Mouse (Mus musculus) erythroblast, adult 5-6 weeks (primary cell): ENCODE results near the gene Usp32. TPM values are rescaled to one million over a fixed set of nuclear protein-coding genes. Genes with fewer than 3 reads are reported as not detected.
A peak's percentile ranks its signal among the peaks of the same experiment; 100 is the strongest.

Experiments
- ATAC-seq: replicated peaks from 2 replicates; pipeline ENCODE4 v1.8.0; 2016; ENCODE audit warnings: moderate number of reproducible peaks, mild to moderate bottlenecking, moderate TSS enrichment, inconsistent platforms; ENCODE audit not compliant: poor library complexity, low FRiP score, severe bottlenecking
- total RNA-seq, 2 experiments: library from RNA; stranded (forward) in 1 of 2; stranded (reverse) in 1 of 2; fragments of 150-400 nt in 1 of 2; fragments of 200-764, 138-1000 nt in 1 of 2; gene quantifications; 2 replicates each; pipeline versions ENCODE4 v1.2.3 to v1.2.4; 2015 to 2017; ENCODE audit warnings: low replicate concordance in 2 of 2

Gene Usp32
- total RNA-seq, 2 experiments from 2014 or later, result 367 to 512 TPM

DNA sequence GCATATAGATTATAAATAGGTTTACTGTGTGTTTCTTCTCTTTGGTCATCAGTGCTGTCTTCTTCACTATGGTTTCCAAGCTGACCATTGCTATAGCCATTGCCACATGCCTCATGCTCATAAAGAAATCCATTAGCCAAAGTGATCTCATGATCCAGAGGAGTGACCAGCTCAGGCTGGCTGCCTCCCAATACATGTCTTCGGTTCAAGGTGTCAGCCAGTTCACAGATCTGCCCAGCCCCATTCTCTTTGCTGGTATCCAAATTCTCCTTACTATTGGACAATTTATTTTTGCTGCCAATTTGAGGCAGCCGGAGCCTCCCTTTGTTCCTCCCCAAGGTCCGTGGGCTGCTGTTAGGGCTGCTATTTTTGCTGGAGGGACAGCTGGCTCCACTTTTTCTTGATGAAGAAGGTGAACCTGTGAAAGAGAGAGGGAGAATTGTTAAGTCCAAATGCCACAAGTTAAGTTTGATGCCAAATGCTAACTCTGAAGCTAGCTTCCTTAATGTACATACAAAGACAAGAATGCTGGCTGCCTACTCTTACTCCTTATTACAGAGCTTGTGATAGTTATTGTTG lies 151.5 kb downstream of the Usp32 start:
- no peak for ATAC-seq

DNA sequence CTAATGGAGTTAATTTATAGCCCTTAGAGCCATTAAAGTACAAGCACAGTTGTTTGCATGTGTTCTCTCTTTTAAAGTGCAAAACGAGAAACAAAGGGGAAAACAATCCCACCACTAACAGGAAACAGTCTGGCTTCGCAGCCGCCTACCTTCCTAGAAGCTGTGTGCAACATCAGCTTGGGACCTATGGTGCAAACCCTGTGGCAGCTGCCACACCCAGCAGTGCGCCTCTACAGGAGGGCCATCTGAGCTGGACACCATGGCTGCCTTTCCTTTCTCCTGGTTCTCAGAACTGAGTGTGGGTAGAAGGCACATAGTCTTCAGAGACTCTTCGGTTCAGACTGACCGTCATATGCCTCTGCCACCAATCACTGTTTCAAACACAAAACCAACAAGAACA lies 154.5 kb downstream of the Usp32 start:
- ATAC-seq, result no peak

DNA sequence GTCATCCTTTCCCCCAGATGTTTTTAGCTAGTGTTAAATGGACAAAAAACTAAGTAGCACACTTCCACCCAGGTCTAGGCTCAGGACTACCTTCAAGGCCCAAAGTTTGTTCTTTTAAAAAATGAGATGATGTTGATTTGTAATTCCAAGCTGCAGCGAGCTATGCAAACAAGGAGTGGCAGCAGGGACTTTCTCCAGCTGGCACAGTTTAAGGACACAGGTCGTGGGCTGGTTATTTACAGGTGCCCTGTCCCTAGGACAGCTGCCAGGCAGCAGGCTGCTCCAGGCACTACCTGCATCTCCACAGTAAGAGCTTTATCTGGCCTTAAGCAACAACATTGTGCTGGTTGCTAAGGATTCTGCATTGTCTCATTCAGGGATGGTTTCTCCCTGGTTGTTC lies 159.3 kb downstream of the Usp32 start:
- ATAC-seq, result no peak

DNA sequence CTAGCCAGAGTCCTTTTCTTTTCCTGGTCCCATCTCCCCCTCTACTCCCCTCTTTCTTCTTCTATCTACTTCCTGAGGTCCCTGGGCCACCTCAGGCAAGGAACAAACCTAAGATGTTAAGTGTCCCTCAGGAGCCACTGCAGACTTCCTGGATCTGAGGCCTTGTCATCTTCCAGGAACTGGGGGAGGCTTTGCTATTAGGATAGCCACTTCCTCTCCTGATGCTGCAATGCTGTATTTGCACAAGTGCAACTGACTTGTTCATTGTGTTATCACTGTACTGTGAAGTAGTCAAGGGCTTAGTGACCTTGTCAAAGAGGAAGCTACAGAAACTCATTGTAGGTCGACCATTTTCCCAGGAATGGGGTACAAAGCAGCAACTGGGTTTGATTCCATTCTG lies 160.6 kb downstream of the Usp32 start:
- ATAC-seq, result no peak

DNA sequence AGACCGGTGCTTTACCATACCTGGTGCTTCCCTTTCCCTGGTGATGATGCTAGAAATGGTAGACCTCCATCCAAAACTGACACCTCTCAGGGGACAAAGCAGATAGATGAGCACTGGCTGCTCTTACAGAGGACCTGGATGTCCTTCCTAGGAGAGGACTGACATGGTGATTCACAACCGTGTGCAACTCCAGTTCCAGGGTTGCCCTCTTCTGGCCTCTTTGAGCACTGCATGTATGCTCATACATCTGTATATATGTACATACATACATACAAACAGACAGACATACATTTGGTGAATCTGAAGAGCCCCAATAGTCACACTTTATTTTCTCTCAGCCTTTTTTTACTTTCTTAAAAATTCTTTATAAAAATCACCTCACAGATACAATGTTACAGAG lies 161.8 kb downstream of the Usp32 start:
- peak; percentile 60 for ATAC-seq

DNA sequence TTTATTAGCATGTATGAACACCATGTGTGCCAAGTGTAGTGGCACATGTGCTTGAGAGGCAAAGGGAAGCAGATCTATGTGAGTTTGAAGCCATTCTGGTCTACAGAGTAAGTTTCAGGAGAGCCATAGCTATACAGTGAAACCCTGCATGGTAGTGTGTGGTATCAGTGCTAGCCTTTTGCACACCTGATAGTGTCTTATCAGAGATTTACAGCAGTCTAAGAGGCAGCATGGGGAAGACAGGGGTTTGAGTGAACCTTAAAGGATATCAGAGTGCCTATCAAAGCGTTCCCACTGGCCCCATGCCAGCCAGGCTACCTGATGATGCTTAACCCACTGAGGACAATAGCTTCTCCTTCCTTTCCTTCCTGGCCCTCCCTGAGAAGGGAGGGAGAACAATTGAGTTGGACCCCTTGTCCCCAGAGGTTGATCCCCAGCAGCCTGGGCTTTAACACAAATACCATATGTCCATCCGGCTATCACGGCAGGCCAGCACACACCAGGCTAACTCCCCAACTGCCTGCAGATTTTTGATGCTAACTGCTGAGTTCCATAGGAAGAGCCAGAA lies 162.5 kb downstream of the Usp32 start:
- no peak for ATAC-seq

DNA sequence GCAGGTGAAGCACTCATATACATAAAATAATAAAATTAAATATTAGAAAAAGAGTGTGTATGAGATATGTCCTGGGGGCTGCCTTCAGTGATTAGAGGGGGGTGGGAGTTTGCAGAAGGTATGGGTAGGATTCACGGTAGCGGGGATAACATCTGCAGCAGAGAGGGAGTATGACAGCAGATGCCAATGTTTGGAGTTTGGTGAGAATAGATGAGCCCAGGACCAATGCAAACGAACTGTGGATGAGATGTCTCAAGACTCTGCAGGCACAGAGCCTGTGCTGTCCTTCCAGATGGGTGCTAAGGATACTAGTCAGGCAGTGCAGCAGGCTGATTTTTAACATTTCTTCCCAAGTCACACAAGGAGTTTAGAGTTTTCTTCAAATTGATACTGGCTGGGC lies 163.3 kb downstream of the Usp32 start:
- ATAC-seq, result no peak

DNA sequence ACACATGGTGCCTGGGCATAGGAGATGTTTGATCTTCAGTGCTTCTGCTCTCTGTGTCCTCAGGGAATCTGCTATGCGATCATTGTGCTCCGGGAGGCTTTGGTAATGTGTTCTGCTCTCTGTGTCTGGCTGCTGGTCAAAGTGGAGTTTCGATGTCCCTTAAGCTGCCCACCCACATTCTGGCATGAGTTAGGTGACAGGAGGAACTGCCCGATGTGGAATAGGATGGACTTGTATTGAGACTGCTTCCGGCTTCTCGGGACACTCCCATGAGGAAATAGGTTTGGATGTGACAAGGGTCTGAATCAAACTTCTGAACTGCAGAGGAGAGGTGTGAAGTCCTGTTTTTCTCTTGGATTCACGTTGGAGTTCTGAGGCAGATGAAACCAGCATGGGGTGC lies 165.4 kb downstream of the Usp32 start:
- no peak for ATAC-seq

DNA sequence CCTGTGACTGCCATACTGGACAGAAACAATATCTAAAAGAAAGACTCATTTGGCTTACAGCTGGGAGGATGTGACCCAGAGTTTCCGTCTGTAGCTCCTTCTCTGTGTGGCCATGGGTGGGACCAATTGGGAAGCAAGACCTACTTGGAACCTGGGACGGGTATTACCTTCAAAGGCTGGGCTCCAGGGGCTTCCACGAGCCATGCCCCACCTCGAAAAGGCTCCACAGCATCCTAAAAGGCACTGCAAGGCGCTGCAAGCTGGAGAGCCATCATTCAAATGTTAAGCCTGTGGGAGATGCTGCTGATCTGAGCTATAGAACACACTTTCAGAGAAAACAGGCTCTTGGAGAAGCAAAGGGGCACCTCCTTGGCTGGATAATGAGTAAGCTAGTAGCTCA lies 166.3 kb downstream of the Usp32 start:
- ATAC-seq, result no peak

DNA sequence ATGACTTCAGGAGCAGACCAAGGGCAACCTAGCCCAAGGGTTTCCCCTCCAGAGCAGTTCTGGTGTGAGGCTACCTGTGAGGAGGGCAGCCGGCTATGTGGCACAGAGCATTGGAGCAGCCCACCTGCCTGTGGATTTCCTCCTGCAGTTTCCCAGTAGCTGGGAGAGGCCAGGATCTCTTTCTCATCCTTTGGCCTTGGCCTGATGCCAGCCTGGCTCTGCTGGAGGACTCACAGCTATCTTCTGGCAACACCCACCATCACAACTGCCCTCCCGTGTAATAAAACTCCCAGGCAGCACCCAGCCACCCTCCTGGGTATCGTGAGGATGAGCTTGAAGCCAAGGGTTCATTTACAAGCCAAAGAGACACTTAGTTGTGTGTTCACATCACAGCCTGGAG lies 167.9 kb downstream of the Usp32 start:
- ATAC-seq, result no peak

DNA sequence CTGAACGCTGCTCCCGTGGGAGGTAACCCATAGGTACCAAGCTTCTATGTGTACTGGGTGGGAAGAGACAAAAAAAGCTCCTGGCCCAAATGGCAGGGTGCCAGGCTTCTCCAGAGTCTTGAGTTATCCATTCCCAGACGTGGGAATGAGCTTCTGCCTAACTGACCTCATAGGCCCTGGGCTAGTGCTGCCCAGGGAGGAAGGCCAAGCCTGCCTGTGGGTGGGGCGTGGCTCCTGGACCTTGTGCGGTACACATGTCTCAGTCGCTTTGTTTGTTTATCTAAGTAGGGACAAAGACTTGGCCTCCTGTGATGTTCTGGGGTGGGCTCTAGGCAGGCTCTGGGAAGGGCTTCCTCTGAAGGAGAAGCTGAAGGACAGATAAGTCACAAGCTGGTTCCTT lies 171.2 kb downstream of the Usp32 start:
- no peak for ATAC-seq

DNA sequence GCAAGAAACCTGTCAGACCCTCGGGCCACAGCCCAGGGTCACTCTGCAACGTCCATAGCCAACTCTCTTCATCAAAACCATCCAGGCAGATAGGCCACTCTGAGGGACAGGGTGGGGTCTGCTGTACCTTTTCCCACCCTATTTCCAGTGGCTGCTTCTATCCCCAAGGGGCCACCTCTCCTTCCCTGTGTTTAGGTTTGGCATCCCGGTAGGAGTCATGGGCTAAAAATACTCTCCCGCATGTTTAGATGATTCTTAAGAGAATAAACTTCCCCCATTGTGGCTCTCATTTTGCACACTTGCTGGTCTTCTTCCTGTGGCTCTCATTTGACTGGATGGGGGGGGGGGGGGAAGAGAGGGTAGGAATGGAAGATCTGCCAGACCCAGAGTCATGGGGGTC lies 171.7 kb downstream of the Usp32 start:
- ATAC-seq, result no peak

DNA sequence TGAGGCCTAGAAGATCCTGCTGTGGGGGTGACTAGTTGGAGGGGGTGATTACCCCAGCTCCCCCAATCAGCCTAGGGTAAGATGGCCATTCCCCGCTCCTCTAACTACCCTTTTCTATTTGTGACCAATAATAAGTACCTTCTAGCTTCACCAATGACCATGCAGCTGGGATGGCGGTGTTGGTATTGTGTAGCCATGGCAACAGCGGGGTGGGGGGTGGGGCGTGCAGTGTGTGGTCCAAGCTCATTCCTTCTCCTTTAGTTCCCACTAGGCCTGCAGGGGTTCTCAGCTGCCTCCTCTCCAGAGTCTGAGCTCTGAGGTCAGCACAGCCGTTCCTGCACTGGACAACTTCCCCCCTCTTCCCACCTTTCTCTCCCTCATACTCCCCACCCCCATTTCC lies 172.8 kb downstream of the Usp32 start:
- ATAC-seq, result no peak

DNA sequence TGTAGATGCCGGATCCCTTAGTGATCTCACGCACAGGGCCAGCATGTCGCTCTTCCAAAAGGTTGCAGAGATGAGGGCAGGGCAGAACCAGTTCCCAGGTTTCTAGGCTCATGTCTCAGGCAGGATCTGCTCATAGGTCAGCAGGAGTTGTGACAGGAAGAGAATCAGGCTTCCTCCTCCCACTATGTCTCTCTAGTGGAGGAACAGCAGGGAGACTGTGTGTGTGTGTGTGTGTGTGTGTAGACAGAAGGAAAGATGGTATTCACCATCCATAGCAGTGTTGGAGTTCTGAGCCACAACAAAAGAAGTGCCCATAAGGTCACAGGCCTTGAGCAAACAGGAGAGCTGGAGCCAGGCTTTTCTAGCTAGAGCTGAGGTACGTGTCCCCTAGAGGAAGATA lies 173.3 kb downstream of the Usp32 start:
- no peak for ATAC-seq

DNA sequence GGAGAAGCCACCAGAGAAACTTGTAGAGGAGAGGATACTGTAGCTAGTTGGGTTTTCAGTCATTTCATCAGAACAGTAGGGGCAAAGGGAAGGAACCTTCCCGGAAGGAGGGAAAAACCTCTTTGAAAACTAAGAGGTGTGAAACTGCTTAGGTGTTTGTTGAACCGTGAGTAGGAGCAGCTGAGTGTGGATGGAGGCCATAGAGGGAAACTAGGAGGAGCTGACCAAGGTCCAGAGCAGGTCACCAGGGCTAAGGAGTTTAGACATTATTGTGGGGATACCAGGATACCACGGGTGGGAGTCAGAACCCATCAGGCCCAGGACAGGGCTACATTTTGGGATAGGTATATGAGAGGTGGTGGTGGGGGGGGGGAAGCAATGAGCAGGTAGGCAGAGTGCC lies 176.4 kb downstream of the Usp32 start:
- ATAC-seq, result no peak

DNA sequence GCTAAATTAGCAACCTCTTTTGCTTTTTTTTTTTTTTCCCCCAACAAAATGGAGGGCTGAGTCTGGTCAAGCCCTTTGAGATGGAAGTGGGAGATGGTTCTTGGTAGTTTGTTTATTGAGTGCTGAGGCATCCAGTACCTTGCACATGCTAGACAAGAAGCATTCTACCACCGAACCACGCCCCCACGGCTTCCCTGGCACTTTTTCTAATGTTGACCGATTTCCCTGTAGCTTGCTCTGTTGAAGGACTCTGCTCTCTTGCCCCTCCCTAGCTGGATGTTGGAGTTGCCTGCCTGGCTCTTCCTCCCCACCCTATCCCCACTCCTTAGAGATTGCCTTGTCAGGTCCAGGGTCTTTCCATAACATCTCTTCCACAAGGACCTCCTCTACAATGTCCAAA lies 177.4 kb downstream of the Usp32 start:
- ATAC-seq, result no peak

DNA sequence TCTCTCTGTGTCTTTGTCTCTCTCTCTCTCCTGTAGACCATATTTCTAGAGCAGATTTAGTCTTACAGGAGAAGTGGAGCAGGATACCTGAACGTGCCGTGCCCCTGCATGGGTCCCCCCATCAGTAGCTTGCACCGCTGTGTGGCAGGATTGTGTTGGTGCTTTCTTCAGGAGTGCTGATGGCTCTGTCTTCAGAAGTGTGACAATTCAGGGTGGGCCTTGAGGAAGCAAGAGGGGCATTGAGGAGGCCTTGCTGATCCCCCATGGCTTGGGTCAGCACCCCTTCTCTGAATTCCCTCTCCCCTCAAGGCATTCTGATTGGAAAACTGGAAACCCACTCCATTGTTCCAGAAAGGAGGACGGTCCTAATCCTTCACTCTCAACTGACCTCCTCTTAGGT lies 178.4 kb downstream of the Usp32 start:
- ATAC-seq, result no peak

DNA sequence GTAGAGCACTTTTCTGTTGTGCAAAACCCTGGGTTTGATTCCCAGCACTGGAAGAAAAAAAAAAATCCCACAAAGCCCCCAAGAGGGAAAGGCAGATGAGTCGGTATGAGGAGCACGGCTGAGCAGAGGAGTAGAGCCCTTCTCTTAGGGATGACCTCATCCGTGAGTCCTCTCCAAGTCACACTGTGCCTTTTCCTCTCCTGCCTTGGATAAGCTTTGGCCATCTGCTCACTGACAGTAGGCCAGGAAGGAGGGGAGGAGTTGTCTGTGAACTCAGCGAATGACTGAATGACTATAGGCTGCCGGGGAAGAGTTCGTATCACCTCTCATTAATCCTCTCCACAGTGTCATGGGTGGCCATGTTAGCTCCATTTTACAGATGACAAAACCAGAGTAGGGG lies 179.2 kb downstream of the Usp32 start:
- no peak for ATAC-seq

DNA sequence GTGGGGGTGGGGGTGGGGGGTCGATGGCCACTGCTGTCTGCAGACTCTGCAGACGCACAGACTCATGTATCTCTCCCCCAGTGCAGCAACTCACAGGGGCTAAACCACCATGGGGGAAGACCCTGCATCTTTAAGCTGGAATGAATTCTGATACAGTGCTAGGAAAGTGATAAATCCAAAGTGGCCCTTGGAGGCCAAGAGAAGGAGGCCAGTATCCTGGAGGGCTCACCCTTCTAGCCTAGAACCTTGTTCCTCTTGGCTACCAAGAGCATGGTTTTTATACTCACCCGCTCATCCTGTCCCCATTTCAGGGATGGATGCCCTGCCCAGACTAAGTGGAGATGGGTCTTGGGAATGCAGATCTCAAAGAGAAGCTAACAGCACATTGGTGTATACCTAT lies 179.7 kb downstream of the Usp32 start:
- ATAC-seq, result no peak

DNA sequence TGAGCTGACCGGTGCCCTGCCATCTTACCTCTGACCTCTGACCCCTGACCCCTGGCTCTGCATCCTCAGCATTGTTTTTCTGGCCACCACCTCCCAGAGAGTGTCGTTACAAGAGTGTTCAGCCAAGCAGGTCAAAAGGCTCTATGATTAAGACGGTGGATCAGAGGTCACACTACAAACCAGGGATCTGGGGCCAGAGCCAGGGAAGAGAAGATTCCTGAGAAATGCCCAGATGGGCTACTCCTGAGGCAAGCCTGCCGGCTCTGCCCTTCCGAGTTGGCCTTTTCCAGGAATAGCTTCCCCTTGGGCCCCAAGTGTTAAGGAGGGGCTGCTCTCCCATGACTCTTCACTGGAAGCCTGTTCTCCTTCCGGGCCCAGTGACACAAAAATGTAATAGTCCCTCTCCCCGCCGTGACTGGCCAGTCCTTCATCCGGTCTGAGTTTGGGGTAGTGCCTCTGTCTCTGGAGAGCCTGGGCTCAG lies 180.2 kb downstream of the Usp32 start:
- ATAC-seq, result no peak

DNA sequence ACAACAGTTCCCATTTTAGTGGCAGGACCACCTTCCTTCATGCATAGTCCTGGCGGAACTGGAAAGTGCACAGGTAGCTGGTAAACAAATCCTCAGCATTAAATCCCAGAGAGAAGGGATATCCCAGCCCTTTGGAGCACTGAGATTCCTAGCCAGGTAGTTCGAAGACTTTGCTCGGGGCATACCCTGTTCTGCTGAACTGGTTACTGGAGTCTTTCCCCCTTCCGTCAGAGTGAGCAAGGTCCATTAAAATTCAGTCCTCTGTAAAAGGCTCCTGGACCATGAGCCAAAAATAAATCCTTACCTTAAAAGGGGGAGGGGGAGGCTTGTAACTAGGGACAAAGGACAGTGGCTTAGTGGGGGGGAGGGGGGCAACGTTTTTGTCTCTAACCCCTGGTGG lies 180.8 kb downstream of the Usp32 start:
- ATAC-seq, result no peak

DNA sequence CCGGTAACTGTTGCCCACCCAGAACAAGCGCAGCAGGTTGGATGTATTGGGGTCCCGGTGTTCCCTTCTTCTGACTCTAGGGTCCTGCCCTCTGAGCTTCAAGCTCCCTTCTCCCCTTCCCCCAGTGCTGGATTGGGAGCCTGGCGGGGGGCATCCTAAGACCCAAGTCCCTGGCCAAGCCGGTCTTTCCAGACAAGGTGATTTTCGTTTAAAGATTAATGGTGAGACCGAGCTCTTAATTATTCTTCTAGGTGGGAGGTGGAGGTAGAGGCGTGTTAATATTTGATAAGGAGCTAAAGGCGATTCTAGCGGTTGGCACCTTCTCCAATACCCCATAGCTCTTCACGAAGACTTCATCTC lies 181.7 kb downstream of the Usp32 start:
- no peak for ATAC-seq
